Mouse (Mus musculus): Measurements from ENCODE around the gene Gpr146. TPM values are rescaled to one million over a fixed set of nuclear protein-coding genes. Genes with fewer than 3 reads are reported as not detected.

Gpr146 gene
- polyA plus RNA-seq, 1 experiment from 2014 or later = 4.0 TPM

DNA sequence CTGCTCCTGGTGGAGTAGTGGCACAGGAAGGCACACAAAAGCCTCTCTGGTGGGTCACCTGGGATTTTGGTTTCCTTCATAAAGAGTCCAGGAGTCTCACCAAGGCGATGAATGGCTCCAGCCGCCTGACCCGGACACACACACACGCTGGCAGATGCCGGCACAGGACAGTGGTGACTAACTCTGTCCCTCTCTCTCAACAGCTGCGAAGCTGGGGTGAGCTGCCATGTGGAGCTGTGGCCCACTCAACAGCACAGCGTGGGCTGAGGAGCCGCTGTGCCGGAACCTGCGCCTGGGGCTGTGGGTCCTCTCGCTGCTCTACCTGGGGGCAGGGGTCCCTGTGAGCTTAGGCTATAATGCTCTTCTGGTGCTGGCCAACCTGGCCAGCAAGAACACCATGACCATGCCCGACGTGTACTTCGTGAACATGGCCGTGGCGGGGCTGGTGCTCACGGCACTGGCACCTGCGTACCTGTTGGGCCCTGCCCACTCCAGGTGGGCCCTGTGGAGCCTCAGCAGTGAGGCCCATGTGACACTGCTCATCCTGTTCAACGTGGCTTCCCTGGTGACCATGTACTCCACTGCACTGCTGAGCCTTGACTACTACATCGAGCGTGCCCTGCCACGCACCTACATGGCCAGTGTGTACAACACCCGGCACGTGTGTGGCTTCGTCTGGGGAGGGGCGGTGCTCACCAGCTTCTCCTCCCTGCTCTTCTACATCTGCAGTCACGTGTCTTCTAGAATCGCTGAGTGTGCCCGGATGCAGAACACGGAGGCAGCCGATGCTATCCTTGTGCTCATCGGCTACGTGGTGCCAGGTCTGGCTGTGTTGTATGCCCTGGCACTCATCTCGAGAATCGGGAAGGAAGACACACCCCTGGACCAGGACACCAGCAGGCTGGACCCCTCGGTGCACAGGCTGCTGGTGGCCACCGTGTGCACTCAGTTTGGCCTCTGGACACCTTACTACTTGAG is 15.0 kb downstream of the Gpr146 start:
- no peak for ATAC-seq
- no peaks in the 10 kb centered on the region for H3K27me3 ChIP-seq (replicated peaks; ENCODE audit: control insufficient read depth, insufficient read depth, low read length)
- H3K4me1 ChIP-seq (ENCODE audit: control insufficient read depth, insufficient read depth, low read depth, low read length) = peaks cover 27% of the 10 kb centered on the region
- H3K27ac ChIP-seq (ENCODE audit: low read depth, low read length) = no peak overlapping the region
- H3K4me2 ChIP-seq (ENCODE audit: low read length) = no peak overlapping the region
- no peaks in the 10 kb centered on the region for H3K9me3 ChIP-seq (ENCODE audit: control insufficient read depth, low read length)
- WGBS = 92% methylated on average over 37 of the region's 37 CpGs
- H3K4me3 ChIP-seq (ENCODE audit: low read length) = no peak overlapping the region
- H3K36me3 ChIP-seq (ENCODE audit: control insufficient read depth, insufficient read depth, low read length) = no peaks in the 10 kb centered on the region
- H3K9ac ChIP-seq (ENCODE audit: low read depth, low read length) = no peak overlapping the region

DNA sequence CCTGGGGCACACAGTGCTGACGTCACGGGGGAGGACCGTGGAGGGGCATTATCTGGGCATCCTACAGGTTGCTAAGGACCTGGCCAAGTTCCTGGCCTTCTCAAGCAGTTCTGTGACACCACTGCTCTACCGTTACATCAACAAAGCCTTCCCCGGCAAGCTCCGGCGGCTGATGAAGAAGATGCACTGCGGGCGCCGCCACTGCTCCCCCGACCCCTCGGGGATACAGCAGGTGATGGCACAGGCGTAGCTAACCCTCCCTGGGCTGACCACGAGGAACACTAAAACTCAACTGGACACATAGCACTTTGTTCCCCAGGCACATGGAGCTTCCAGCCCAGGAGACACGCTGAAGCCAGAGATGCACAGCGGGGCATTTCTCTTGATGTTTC is 15.7 kb downstream of the Gpr146 start:
- Histone ChIP-seq H3K4me3 (ENCODE audit: low read length) (no peak overlapping the region), H3K9ac (ENCODE audit: low read depth, low read length) (no peak overlapping the region), H3K36me3 (ENCODE audit: control insufficient read depth, insufficient read depth, low read length) (no peaks in the 10 kb centered on the region), H3K27me3 (replicated peaks; ENCODE audit: control insufficient read depth, insufficient read depth, low read length) (no peaks in the 10 kb centered on the region), H3K4me2 (ENCODE audit: low read length) (no peak overlapping the region), H3K27ac (ENCODE audit: low read depth, low read length) (no peak overlapping the region), H3K4me1 (ENCODE audit: control insufficient read depth, insufficient read depth, low read depth, low read length) (peaks cover 25% of the 10 kb centered on the region), H3K9me3 (ENCODE audit: control insufficient read depth, low read length) (no peaks in the 10 kb centered on the region)
- no peak for ATAC-seq
- 87% methylated on average over 16 of the region's 16 CpGs for WGBS

GRCm38 (mm10) chr5:139394399-139394798 is 16.9 kb downstream of the Gpr146 start:
- Histone ChIP-seq H3K27ac (ENCODE audit: low read depth, low read length) (no peak overlapping the region), H3K9ac (ENCODE audit: low read depth, low read length) (no peak overlapping the region), H3K36me3 (ENCODE audit: control insufficient read depth, insufficient read depth, low read length) (no peaks in the 10 kb centered on the region), H3K4me2 (ENCODE audit: low read length) (no peak overlapping the region), H3K4me1 (ENCODE audit: control insufficient read depth, insufficient read depth, low read depth, low read length) (peaks cover 21% of the 10 kb centered on the region), H3K9me3 (ENCODE audit: control insufficient read depth, low read length) (no peaks in the 10 kb centered on the region), H3K4me3 (ENCODE audit: low read length) (no peak overlapping the region), H3K27me3 (replicated peaks; ENCODE audit: control insufficient read depth, insufficient read depth, low read length) (no peaks in the 10 kb centered on the region)
- 81% methylated on average over 7 of the region's 7 CpGs for WGBS
- ATAC-seq = no peak

- no peak for ATAC-seq
- H3K9me3 ChIP-seq (ENCODE audit: control insufficient read depth, low read length) = no peaks in the 10 kb centered on the region
- H3K27me3 ChIP-seq (replicated peaks; ENCODE audit: control insufficient read depth, insufficient read depth, low read length) = no peaks in the 10 kb centered on the region
- no peak overlapping the region for H3K4me3 ChIP-seq (ENCODE audit: low read length)
- WGBS = 88% methylated on average over 4 of the region's 4 CpGs
- H3K4me1 ChIP-seq (ENCODE audit: control insufficient read depth, insufficient read depth, low read depth, low read length) = peaks cover 15% of the 10 kb centered on the region
- no peaks in the 10 kb centered on the region for H3K36me3 ChIP-seq (ENCODE audit: control insufficient read depth, insufficient read depth, low read length)
- H3K9ac ChIP-seq (ENCODE audit: low read depth, low read length) = no peak overlapping the region
- H3K4me2 ChIP-seq (ENCODE audit: low read length) = no peak overlapping the region
- no peak overlapping the region for H3K27ac ChIP-seq (ENCODE audit: low read depth, low read length)
Observed at GRCm38 (mm10) chr5:139395528-139395927, 18.0 kb downstream of the Gpr146 start.

GRCm38 (mm10) chr5:139397359-139397916 is 19.9 kb downstream of the Gpr146 start:
- H3K36me3 ChIP-seq (ENCODE audit: control insufficient read depth, insufficient read depth, low read length) = no peaks in the 10 kb centered on the region
- WGBS = 87% methylated on average over 4 of the region's 4 CpGs
- H3K4me2 ChIP-seq (ENCODE audit: low read length) = no peak overlapping the region
- no peaks in the 10 kb centered on the region for H3K9me3 ChIP-seq (ENCODE audit: control insufficient read depth, low read length)
- no peak for ATAC-seq
- H3K9ac ChIP-seq (ENCODE audit: low read depth, low read length) = no peak overlapping the region
- H3K4me3 ChIP-seq (ENCODE audit: low read length) = no peak overlapping the region
- no peak overlapping the region for H3K27ac ChIP-seq (ENCODE audit: low read depth, low read length)
- peaks cover 8% of the 10 kb centered on the region for H3K4me1 ChIP-seq (ENCODE audit: control insufficient read depth, insufficient read depth, low read depth, low read length)
- no peaks in the 10 kb centered on the region for H3K27me3 ChIP-seq (replicated peaks; ENCODE audit: control insufficient read depth, insufficient read depth, low read length)

- peak; percentile 78 for ATAC-seq
- H3K27me3 ChIP-seq (replicated peaks; ENCODE audit: control insufficient read depth, insufficient read depth, low read length) = no peaks in the 10 kb centered on the region
- no peak overlapping the region for H3K27ac ChIP-seq (ENCODE audit: low read depth, low read length)
- no peak overlapping the region for H3K4me2 ChIP-seq (ENCODE audit: low read length)
- H3K36me3 ChIP-seq (ENCODE audit: control insufficient read depth, insufficient read depth, low read length) = no peaks in the 10 kb centered on the region
- WGBS = 39% methylated on average over 5 of the region's 5 CpGs
- H3K4me1 ChIP-seq (ENCODE audit: control insufficient read depth, insufficient read depth, low read depth, low read length) = peaks cover 8% of the 10 kb centered on the region
- H3K9ac ChIP-seq (ENCODE audit: low read depth, low read length) = no peak overlapping the region
- H3K9me3 ChIP-seq (ENCODE audit: control insufficient read depth, low read length) = no peaks in the 10 kb centered on the region
- no peak overlapping the region for H3K4me3 ChIP-seq (ENCODE audit: low read length)
Observed at GRCm38 (mm10) chr5:139397959-139398753, 20.7 kb downstream of the Gpr146 start.

DNA sequence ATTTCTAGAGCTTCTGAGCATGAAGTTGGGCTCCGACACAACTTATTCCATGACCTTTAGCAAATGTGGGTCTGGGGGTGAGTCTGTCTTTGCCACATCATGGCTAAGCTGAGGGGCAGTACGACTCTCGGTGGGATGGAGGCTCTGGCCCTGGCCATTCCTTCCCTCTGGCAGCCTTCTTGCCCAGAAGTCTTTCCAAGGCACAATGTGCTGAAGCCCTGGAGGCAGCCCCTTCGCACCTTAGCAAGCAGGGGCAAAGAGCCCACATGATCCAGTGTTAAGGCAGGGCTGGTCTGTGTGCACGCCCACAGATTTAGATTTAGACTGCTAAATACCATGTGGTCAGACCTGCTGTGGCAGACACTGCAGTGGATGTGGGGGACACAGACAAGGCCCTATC is 21.3 kb downstream of the Gpr146 start:
- Histone ChIP-seq H3K4me2 (ENCODE audit: low read length) (no peak overlapping the region), H3K36me3 (ENCODE audit: control insufficient read depth, insufficient read depth, low read length) (no peaks in the 10 kb centered on the region), H3K27ac (ENCODE audit: low read depth, low read length) (no peak overlapping the region), H3K9ac (ENCODE audit: low read depth, low read length) (no peak overlapping the region), H3K27me3 (replicated peaks; ENCODE audit: control insufficient read depth, insufficient read depth, low read length) (no peaks in the 10 kb centered on the region), H3K4me1 (ENCODE audit: control insufficient read depth, insufficient read depth, low read depth, low read length) (peaks cover 8% of the 10 kb centered on the region), H3K9me3 (ENCODE audit: control insufficient read depth, low read length) (no peaks in the 10 kb centered on the region), H3K4me3 (ENCODE audit: low read length) (no peak overlapping the region)
- WGBS = 87% methylated on average over 5 of the region's 5 CpGs
- no peak; the same call in 1 of the 2 replicates for ATAC-seq

DNA sequence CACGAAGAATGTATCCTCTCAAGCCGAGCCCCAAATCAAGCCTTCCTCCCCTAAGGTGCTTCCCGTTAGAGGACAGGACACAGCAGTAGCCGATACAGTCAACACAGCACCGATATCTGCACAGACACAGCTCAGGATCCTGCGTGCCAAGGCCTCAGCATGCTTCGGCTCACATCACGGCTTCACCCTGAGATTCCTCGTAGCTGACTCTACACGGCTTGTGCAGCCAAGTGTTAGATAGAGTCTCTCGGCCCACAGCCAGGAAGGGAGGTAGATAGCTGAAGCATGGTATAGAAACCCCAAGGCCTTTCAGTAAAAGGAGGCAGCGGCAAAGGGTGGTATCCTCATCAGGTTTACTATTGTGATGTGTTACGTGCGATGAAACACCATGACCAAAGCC is 22.5 kb downstream of the Gpr146 start:
- no peak overlapping the region for H3K4me2 ChIP-seq (ENCODE audit: low read length)
- no peak overlapping the region for H3K9ac ChIP-seq (ENCODE audit: low read depth, low read length)
- H3K27ac ChIP-seq (ENCODE audit: low read depth, low read length) = no peak overlapping the region
- no peaks in the 10 kb centered on the region for H3K27me3 ChIP-seq (replicated peaks; ENCODE audit: control insufficient read depth, insufficient read depth, low read length)
- no peak overlapping the region for H3K4me3 ChIP-seq (ENCODE audit: low read length)
- WGBS = 78% methylated on average over 14 of the region's 14 CpGs
- no peak for ATAC-seq
- no peaks in the 10 kb centered on the region for H3K36me3 ChIP-seq (ENCODE audit: control insufficient read depth, insufficient read depth, low read length)
- peaks cover 8% of the 10 kb centered on the region for H3K4me1 ChIP-seq (ENCODE audit: control insufficient read depth, insufficient read depth, low read depth, low read length)
- no peaks in the 10 kb centered on the region for H3K9me3 ChIP-seq (ENCODE audit: control insufficient read depth, low read length)

GRCm38 (mm10) chr5:139402106-139402505 is 24.6 kb downstream of the Gpr146 start:
- Histone ChIP-seq H3K4me2 (ENCODE audit: low read length) (no peak overlapping the region), H3K36me3 (ENCODE audit: control insufficient read depth, insufficient read depth, low read length) (no peaks in the 10 kb centered on the region), H3K9ac (ENCODE audit: low read depth, low read length) (no peak overlapping the region), H3K4me1 (ENCODE audit: control insufficient read depth, insufficient read depth, low read depth, low read length) (peaks cover 9% of the 10 kb centered on the region), H3K27ac (ENCODE audit: low read depth, low read length) (no peak overlapping the region), H3K27me3 (replicated peaks; ENCODE audit: control insufficient read depth, insufficient read depth, low read length) (no peaks in the 10 kb centered on the region), H3K4me3 (ENCODE audit: low read length) (no peak overlapping the region), H3K9me3 (ENCODE audit: control insufficient read depth, low read length) (no peaks in the 10 kb centered on the region)
- no peak for ATAC-seq
- WGBS = 93% methylated on average over 2 of the region's 2 CpGs
